Mouse (Mus musculus) lung, postnatal 36 days (tissue): Measurements from ENCODE around the gene Pitpnc1.

Experiments
- DNase-seq: peaks from one replicate; pipeline ENCODE4 v3.0.0; 2022; ENCODE audit warnings: mixed read lengths

The Pitpnc1 gene

GRCm38 (mm10) chr11:107265861-107266260 lies 204.6 kb downstream of the Pitpnc1 start:
- no peak for DNase-seq

DNA sequence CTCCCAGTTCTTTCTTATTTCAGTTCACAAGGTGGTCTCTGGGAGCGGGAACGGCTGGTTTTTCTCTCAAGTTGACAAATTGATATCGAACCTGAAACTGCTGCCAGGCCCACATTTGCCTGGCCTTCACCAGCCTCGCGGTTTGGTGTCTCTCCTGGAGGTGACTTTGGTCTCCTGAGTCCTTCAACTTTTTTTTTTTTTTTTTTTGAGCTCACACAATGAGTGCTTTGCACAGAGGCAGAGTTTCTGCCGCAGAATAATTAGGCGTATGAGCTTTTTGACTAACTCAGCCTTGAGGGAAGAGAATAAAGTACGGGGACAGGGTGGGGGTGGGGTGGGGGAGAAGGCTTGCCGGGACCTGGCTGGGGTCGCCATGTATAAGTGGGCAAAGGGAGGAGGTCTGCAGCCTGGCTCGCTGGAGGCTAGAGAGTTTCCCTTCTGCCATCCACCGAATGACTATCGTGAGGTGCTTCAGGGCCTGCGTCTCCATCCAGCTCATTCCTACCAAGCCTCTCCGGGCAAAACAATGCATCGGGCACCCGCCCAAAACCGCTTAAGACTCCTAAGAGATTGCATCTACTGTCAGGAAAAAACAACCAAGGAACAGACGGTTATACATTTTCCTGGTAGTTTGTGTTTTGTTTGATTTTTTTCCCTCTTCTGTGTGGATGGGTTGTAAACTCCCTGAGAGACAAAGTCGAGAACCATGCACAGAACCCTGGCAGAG lies 205.4 kb downstream of the Pitpnc1 start:
- DNase-seq = peak; percentile 86

- DNase-seq = no peak
Measured at GRCm38 (mm10) chr11:107263838-107264237, 206.7 kb downstream of the Pitpnc1 start.

GRCm38 (mm10) chr11:107259428-107259827 lies 211.1 kb downstream of the Pitpnc1 start:
- no peak for DNase-seq

GRCm38 (mm10) chr11:107255185-107255584 lies 215.3 kb downstream of the Pitpnc1 start:
- DNase-seq = peak; percentile 70

- DNase-seq = no peak
Measured at GRCm38 (mm10) chr11:107254181-107254580, 216.3 kb downstream of the Pitpnc1 start.

DNA sequence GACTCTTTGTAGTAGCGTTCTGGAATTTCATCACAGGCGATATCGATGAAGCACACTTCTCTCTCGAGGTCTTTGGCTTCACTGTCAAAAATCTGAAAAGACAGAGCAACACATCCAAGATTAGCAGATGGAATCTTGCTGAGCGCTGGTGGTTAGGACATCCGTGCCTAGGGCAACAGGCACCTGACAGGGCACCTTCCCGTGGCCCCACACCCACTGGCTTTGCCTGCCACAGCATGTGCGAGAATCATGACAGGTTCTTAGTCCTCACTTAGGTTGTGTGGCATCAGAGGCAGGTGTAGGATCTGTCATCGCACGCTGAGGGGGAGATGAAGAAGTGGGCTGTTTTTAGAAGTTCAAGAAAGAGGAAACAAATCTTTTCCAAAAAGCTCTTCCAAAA lies 218.5 kb downstream of the Pitpnc1 start:
- DNase-seq = no peak

GRCm38 (mm10) chr11:107251460-107251859 lies 219.0 kb downstream of the Pitpnc1 start:
- DNase-seq = no peak

- DNase-seq = no peak
Measured at GRCm38 (mm10) chr11:107250882-107251281, 219.6 kb downstream of the Pitpnc1 start.

DNA sequence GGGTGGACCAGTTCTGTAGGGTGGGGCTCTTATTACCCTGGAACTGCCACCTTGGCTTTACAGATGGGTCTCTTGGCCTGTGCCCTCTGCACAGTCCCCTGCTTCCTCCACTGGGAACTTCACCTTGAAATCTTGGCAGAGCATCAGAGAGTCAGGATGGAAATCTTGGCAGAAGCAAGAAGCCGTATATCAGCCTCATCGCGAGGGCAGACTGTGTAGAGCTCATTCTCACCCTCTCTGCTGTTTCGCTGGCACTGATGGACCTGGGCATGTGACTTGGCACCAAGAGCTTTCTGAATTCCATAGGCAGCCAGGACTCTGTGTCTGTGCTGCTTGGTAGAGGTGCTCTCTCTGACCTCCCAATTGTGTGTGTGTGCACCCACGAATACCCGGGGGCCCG lies 221.7 kb downstream of the Pitpnc1 start:
- no peak for DNase-seq

- DNase-seq = no peak
Measured at GRCm38 (mm10) chr11:107245657-107246056, 224.8 kb downstream of the Pitpnc1 start.

DNA sequence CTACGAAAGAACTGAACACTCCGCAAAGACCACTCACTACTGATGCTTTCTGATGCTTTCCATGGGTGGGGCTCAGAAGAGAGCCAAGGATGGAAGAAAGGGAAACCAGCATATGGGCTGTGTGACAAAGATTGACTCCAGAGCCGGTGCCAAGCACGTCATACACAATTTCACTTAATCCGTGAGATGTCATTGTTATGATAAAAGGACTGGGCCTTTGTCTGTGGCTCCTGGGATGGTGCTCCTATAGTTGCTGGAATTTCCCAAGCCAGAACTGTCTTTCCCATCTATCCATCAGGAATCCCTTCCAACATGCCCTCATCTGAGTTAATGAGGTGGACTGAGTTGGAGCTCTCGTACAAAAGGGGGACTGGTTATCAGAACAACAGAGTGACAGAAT lies 227.4 kb downstream of the Pitpnc1 start:
- no peak for DNase-seq

DNA sequence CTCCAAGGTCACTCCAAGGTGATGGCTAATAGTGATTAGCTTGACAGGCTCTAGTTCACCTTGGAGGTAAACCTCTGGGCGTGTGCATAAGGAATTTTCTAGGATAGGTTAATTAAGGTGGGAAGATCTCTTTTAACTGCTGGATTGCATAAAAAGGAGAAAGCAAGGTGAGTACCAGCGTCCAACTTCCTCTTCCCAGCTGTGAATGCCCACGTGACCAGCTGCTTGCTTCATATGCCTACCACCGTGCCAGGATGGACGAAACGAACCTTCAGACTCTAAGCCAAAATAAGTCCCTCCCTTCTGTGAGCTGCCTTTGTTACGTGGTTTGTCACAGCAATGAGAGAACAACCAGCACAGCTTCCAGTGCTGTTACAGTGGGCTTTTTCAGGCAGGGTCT lies 228.8 kb downstream of the Pitpnc1 start:
- DNase-seq = no peak

- no peak for DNase-seq
Measured at GRCm38 (mm10) chr11:107238506-107238905, 232.0 kb downstream of the Pitpnc1 start.

DNA sequence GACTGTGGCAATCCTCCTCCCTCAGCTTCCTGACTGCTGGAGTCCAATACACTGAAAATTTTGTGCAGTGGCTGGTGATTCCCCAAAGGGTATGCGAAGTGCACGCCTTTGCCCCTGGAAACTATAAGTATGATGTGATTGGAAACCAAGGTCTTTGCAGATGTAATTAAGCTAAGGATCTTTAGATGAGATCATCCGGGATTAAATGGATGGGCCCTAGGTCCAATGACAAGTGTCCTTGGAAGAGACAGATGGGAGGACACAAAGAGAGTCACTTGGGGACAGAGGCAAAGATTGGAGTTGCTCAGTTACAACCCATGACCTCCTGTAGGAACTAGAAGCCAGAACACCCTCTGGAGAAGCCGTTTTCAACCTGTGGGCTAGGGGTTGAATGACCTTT lies 233.0 kb downstream of the Pitpnc1 start:
- DNase-seq = no peak

- no peak for DNase-seq
Measured at GRCm38 (mm10) chr11:107233252-107233890, 237.1 kb downstream of the Pitpnc1 start.

GRCm38 (mm10) chr11:107230128-107230527 lies 240.4 kb downstream of the Pitpnc1 start:
- DNase-seq = no peak

DNA sequence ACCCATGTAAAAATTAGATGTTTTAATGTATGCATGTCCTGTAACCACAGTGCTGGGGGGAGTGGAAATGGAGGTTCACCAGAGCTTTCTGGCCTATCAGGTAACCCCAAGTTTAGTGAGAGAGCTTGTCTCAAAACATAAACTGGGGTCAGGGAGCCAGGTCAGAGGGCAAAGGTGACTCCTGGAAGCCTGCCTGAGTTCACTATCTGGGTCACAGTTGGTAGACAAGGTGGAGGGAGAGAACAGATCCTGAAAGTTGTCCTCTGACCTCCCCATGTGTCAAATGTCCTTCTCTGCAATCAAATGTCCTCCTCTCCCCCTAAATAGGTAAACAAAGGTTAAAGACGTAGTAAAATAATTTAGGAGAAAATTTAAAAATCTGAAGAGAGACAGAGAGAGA lies 244.1 kb downstream of the Pitpnc1 start:
- no peak for DNase-seq

DNA sequence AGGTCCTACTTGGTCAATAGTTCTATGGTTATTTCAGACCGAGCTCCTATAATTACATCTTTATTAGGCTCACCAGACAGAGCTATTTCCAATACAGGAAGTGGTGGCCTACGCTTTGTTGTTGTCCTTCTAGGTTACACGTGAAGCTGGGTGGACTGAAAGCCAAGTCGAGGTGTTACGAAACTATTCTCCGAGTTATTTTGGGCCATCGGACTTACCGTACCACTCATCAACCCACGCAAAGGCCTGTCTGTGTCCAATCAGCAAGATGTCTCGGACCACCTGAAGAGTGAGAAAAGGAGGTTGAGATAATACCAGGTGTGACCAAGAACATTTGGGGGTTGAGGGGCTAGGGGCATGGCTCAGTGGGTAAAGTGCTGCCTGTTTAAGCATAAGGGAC lies 244.5 kb downstream of the Pitpnc1 start:
- no peak for DNase-seq

GRCm38 (mm10) chr11:107225301-107225700 lies 245.2 kb downstream of the Pitpnc1 start:
- DNase-seq = no peak

DNA sequence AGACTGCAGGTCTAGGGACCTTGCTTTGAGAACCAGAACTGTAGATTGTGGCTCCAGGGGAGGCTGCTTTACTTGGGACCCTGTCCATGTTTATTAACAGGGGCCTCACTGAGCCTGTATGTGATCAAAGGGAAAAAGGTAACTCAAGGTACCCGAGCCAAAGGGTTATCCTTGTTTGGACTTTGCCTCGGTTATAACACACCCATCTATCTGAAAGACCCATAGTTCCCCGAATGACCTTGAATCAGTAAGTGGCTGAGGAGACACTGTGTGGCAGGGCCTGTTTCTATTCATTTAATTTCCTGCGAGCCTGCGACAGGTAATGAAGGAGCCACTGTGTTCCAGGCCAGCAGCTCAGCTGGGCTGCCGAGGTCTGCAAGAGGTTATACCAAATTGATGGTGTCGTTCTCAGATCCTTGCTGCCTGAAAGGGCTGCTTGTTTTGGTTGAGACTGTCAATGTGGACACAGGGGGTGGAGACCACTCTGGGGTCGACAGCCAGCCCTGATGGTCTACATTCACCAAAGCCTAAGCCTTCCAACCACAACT lies 246.8 kb downstream of the Pitpnc1 start:
- no peak for DNase-seq

DNA sequence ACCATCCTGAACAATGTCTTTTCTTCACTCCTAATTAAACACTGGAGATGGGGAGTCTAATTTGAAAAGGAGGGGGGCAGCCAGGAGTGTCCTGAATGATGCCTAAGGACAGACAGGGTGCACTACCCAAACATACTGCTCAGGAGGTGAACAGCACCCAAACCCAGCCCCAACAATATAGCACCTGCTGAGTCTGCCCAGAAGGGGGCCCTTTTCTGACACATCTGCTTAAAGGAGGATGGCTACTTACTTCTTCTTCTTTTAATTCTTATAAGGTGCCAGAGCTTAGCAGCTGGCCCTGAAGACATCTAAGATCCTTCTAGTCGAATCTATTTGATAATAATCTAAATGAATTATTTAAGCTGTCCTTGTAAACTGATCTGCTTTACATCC lies 247.3 kb downstream of the Pitpnc1 start:
- DNase-seq = peak; percentile 8

- no peak for DNase-seq
Measured at GRCm38 (mm10) chr11:107222531-107223168, 247.8 kb downstream of the Pitpnc1 start.

- no peak for DNase-seq
Measured at GRCm38 (mm10) chr11:107215111-107215510, 255.4 kb downstream of the Pitpnc1 start.
